11 mouse cellular contexts compared by ENCODE assay signal in the genomic region with DNA sequence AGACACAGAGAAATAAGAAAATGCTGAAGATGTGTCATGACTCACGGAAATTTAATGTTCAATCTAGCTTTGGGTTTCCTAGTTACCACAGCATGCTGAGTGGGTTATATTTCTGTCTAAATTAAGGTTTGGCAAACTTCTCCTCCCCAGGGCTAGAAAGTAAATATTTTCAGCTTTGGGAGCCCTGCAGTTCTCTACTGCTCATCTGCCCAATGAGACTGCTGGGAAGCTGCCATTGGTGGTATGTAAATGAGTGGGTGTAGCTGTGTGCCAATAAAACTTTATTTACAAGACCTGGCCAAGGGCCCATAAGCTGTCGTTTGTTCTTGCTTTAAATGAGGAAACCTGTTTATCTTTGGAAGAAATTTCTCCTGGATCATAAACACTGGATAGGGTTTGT.
DNase-seq lines count a peak whose midpoint lies in the region.
"Had no signal": no experiment of that assay in that cellular context is flagged by ENCODE, and none has a peak within 500 bp of the region (broad histone marks: within the 10 kb centered on the region; RNA-seq: fewer than 3 reads in every experiment).

No protein-coding gene starts in this region.

- peak; percentile 10 for DNase-seq in left cerebral cortex, adult 11 months (ENCODE audit: low spot score)
- no peak for DNase-seq in left cerebral cortex, postnatal 4 days
- peak; percentile 77 for DNase-seq in brain, adult 2 months (ENCODE audit: low read depth, low spot score)
- peak; percentile 22 to 35 for DNase-seq in left cerebral cortex, adult 9 months (ENCODE audit: low spot score in 2 of 2)
- DNase-seq in right cerebral cortex, postnatal 36 days (ENCODE audit: low spot score in 2 of 2): peak; percentile 18 to 28
- DNase-seq in urinary bladder, postnatal 36 days (ENCODE audit: low spot score in 2 of 2): no peak
- no peak for DNase-seq in kidney, postnatal 14 days
- DNase-seq: cerebellum, postnatal 25 days; gastrocnemius, postnatal 14 days; kidney, adult 11 months; lung, adult 2 months had no signal

- intact Hi-C loops in left cerebral cortex, postnatal 4 days (cut with DNase I): no loop called here

Comparison
In these comparisons a context has a peak if more than half of its experiments do, and no peak if none do; other contexts are left out.
1. DNase-seq: peak in left cerebral cortex, adult 11 months (single experiment), brain, adult 2 months (single experiment), left cerebral cortex, adult 9 months (2 of 2) and right cerebral cortex, postnatal 36 days (2 of 2); none in left cerebral cortex, postnatal 4 days (single experiment), urinary bladder, postnatal 36 days (0 of 2) and kidney, postnatal 14 days (single experiment).